Mouse (Mus musculus): Measurements from ENCODE around the gene Disc1.

The Disc1 gene

DNA sequence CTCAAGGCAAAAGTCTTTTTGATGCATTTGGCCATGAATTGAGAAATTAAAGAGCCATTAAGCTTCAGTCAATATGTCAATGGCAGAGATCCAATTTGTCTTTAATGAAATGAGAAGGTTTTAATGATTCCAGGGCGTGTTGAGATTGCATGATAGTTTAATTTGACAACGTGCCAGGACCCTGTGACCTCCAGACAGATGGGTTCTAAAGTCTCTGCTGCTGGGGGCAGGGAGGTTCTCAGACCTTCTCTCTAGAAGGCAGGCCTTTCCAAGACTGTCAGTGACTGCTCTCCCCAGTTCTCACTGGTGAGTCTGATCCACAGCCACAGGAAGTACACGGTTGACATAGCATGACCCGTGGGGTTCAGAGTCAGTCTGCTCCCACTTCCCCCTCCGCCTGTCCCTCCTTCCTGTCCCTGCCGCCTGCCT is 170.3 kb downstream of the Disc1 start:
- DNase-seq = peak; percentile 38 to 47

- DNase-seq = no peak
Observed at GRCm38 (mm10) chr8:125225266-125225665, 171.3 kb downstream of the Disc1 start.

GRCm38 (mm10) chr8:125226989-125227624 is 173.1 kb downstream of the Disc1 start:
- DNase-seq = no peak

GRCm38 (mm10) chr8:125230526-125231131 is 176.6 kb downstream of the Disc1 start:
- DNase-seq = no peak

DNA sequence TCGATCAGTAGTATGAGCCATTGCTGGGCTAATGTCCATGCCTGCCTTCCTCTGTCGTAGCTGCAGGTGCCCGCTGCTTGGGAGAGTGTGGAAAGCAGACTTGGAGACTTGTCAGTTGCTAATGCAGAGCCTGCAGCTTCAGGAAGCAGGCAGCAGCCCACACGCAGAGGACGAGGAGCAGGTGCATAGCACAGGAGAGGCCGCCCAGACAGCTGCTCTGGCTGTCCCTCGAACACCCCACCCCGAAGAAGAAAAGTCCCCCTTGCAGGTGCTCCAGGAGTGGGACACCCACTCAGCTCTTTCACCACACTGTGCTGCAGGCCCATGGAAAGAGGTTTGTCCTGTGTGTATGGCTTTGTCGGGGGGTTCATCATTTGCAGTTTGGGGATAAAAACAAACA is 178.7 kb downstream of the Disc1 start:
- DNase-seq = no peak

DNA sequence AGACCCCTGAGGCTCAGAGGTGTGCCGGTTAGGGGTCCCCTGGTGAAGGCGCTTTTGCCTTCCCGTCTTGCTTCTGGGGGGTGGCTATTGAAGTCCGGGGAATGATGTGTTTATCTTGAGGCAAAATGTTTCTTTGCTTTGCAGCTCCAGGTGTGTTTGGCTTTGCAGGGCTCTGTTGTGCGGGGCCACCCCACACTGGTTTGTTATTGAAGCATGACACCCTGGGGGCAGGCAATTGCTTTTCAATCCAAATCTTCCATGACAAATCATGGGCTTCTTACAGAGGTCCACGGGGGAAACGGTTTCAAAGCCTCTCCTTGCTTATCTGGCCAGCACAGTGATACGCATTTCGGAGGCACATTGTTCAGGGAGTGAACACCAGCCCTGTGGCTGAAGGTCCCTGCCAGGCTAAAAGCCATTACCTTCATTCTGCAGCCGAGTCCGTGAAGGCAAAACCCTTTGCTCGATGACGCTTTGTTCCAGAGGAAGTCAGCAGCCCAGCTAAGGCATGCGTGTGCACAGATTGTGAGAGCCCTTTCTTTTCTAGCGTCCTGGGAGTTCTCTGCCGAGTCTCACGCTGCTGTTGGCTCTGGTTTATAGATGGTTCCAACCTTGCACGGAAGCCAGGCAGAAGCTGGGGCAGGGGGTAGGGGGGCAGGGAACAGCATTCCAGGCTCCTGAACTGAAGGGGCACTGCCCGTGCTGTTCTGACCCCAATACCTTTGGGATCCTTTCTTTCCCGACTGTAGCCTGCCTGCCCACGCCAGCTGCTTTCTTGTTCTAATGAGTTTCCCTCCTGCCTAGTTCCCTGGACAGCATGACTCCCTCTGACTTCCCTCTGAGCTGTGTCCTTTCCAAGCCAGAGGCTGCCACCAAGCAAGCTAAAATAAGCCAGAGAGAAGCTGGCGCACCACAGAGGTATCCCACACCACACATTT is 182.2 kb downstream of the Disc1 start:
- peak; percentile 38 to 45 for DNase-seq

GRCm38 (mm10) chr8:125240763-125241162 is 186.8 kb downstream of the Disc1 start:
- no peak for DNase-seq

- peak; percentile 60 to 65 for DNase-seq
Observed at GRCm38 (mm10) chr8:125242382-125242781, 188.4 kb downstream of the Disc1 start.

DNA sequence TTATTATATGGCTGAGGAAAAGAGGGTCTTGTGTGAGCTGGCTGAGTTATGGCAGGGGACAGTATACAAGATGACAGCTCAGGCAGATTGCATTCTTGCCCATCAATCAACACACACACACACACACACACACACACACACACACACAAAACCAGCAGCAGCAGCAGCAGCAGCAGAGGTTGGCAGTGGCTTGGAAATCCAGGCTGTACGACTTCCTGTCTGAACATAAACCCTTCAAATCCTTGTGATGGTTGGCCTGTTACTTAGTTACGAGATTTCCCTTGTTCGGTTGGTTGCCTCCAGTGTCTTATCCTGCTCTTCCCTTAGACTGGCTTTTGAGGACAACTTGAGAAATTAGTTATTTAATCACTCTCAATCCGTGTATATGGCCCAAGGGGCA is 188.9 kb downstream of the Disc1 start:
- DNase-seq = no peak

- no peak for DNase-seq
Observed at GRCm38 (mm10) chr8:125246737-125247292, 192.8 kb downstream of the Disc1 start.

- DNase-seq = no peak
Observed at GRCm38 (mm10) chr8:125247349-125247748, 193.4 kb downstream of the Disc1 start.

DNA sequence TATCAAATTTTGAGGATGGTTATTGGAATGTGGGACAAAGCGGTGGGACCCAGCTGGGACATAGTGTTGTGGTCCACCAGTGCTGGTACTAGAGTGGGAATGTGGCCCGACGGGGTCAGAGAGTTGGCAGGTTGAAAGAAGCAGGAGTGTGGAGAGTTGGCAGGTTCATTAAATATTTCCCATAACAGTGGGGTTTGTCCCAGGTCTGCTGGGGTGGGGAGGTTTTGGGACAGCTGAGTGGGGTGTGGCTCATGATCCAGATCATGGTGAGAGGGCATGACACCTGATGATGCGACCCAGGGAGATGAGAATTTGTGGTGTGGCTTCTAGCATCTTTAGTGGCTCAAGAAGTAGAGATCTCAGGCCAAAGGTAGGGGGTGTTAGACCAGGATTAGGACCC is 199.0 kb downstream of the Disc1 start:
- DNase-seq = no peak

DNA sequence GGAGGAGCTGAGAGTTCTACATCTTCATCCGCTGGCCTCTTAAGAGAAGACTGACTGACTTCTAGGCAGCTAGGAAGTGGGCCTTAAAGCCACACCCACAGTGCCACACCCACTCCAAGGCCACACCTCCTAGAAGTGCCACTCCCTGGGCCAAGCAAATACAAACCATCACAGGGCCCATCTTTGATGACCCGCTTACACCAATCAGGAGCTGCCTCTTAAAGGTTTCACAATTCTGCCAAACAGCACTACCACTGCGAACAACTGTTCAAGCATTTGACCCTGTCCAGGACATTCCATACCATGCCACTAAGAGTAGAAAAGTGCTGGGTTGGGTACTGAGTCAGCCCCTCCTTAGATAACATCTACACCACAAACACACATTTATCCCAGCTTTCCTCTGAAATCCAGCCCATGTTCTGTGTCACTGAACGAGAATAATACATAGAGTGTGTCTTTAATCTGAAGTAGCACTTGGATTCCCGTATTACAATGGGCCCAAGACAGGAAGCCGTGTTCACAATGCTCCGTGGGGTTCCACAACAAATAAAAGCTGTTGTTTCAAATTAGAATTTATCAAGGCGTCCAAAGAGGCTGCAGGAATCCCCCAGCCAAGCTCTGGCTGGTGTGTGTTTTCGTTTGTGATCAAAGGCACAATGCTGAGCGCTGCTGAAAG is 199.6 kb downstream of the Disc1 start:
- no peak for DNase-seq

- DNase-seq = peak; percentile 96 to 97
Observed at GRCm38 (mm10) chr8:125254188-125255005, 200.4 kb downstream of the Disc1 start.

GRCm38 (mm10) chr8:125255006-125255685 is 201.2 kb downstream of the Disc1 start:
- peak; percentile 66 to 67 for DNase-seq

- peak; percentile 67 to 68 for DNase-seq
Observed at GRCm38 (mm10) chr8:125257660-125258059, 203.7 kb downstream of the Disc1 start.

DNA sequence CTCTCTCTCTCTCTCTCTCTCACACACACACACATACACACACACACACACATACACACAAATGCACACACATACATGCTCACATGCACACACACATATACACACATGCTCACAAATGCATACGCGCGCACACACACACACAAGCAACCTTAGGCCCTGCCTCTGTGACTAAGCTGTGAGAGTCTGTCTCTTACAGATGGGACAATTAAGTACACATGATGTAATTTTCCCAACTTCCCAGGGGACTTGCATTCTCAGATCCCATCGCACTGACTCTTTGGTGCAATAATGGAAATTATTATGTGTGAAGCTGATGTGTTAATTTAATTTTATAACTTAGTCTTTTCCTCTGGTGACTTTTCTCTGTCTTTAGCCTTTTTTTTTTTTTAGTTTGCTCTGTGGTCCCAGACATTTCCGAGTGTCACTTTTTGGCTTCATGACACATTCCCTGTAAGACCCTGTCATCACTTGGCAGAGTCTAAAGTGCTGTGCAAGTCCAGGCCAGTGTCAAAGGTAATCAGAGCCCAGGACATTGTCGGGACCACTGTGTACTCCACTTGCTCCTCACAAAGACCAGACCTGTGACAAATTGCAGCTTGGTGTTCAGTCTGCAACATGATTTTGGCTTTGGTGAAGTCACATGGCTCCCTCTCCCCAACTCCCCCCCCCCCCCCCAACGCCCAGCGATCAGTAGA is 205.0 kb downstream of the Disc1 start:
- DNase-seq = peak in 1 of 2 experiments; percentile 35

GRCm38 (mm10) chr8:125268181-125268705 is 214.2 kb downstream of the Disc1 start:
- DNase-seq = peak; percentile 68 to 72

DNA sequence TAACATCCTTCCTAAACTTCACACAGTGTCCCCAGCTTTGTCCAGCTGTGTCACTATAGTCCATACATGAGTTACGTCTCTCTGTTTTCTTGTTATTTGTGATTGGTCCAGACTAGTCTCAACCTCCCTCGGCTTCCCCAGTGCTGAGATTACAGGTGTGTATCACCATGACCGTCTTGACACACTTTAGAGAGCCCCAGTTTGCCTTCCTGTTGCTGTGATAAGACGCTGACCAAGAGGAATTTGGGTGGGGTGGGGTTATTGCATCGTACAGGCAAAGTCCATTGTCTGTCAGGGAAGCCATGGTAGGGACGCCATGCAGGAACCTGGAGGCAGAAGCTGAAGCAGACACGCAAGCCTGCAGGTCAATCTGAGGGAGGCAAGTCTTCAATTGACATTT is 216.3 kb downstream of the Disc1 start:
- no peak for DNase-seq

DNA sequence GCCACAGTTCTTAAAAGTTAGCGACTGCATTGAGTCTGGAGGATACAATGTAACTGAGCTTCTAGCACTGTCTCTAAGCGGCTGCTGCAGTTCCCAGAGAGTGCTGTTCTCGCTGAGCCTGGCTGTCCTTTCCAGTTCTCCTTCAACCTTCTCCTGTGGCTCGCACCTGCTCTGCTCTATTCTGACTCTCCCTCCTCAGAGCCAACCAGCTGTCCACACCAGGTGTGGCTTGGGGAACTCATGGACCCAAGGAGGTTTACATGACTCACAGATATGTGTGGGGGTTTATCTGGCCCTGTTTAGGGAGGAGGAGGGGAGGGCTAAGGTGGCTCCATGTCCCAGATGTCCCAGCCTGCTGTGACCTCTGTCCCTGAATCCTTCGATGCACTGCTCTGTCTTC is 217.4 kb downstream of the Disc1 start:
- no peak for DNase-seq
